Mouse (Mus musculus) liver, embryonic 15.5 days (tissue): ENCODE results near the gene Ap2b1. TPM values are rescaled to one million over a fixed set of nuclear protein-coding genes. Genes with fewer than 3 reads are reported as not detected.

Experiments
- ATAC-seq: fragments of 200-750 bp; cut with Nextera tagmentation; 2 replicates; pipeline ENCODE4 v1.8.0; 2017; ENCODE audit warnings: moderate number of reproducible peaks, mild to moderate bottlenecking, moderate library complexity; ENCODE audit not compliant: insufficient read depth
- H3K27ac ChIP-seq: fragments of 300-500 bp; sonication (generic); replicated peaks from 2 replicates; pipeline ENCODE4 v1.5.1; 2015; ENCODE audit warnings: mild to moderate bottlenecking, inconsistent platforms
- H3K27me3 ChIP-seq: fragments of 300-500 bp; sonication (generic); 2 replicates; pipeline ENCODE4 v1.6.1; 2015; ENCODE audit warnings: mild to moderate bottlenecking, inconsistent platforms
- H3K36me3 ChIP-seq: fragments of 300-500 bp; sonication (generic); replicated peaks from 2 replicates; pipeline ENCODE4 v1.6.1; 2015; ENCODE audit warnings: moderate library complexity, mild to moderate bottlenecking, inconsistent platforms
- H3K4me1 ChIP-seq: fragments of 300-500 bp; sonication (generic); replicated peaks from 2 replicates; pipeline ENCODE4 v1.6.1; 2015; ENCODE audit warnings: inconsistent platforms
- H3K4me2 ChIP-seq: fragments of 300-500 bp; sonication (generic); 2 replicates; pipeline ENCODE4 v1.6.1; 2015; ENCODE audit warnings: moderate library complexity, mild to moderate bottlenecking, inconsistent platforms
- H3K4me3 ChIP-seq: fragments of 300-500 bp; sonication (generic); replicated peaks from 2 replicates; pipeline ENCODE4 v1.5.1; 2015; ENCODE audit warnings: mild to moderate bottlenecking, inconsistent platforms
- H3K9ac ChIP-seq: fragments of 300-500 bp; sonication (generic); 2 replicates; pipeline ENCODE4 v1.6.1; 2015; ENCODE audit warnings: moderate library complexity, mild to moderate bottlenecking, inconsistent platforms
- H3K9me3 ChIP-seq: fragments of 300-500 bp; sonication (generic); replicated peaks from 2 replicates; pipeline ENCODE4 v1.6.1; 2016; ENCODE audit warnings: inconsistent platforms
- WGBS: fragments of 180-500 bp; shearing (Covaris S2); methylation state at CpG from one replicate; pipeline ENCODE4 v1.1.7; 2015; ENCODE audit warnings: mixed read lengths; ENCODE audit not compliant: insufficient replicate concordance; 5-methylcytosine and 5-hydroxymethylcytosine counted together
- polyA plus RNA-seq: library from polyadenylated mRNA; unstranded; fragments of >200 nt; fragmentation: Nextera tagmentation; extraction: Ambion mirVana; gene quantifications from 2 replicates; pipeline ENCODE4 v1.2.1, GENCODE M21; 2015

The Ap2b1 gene
- polyA plus RNA-seq, 1 experiment from 2014 or later: 19.6 TPM

GRCm38 (mm10) chr11:83339705-83340104 is 40.9 kb downstream of the Ap2b1 start:
- Histone ChIP-seq H3K4me2 (no peak overlapping the region), H3K27me3 (no peaks in the 10 kb centered on the region), H3K36me3 (peaks cover 86% of the 10 kb centered on the region), H3K4me1 (no peaks in the 10 kb centered on the region), H3K4me3 (no peak overlapping the region), H3K9me3 (no peaks in the 10 kb centered on the region), H3K27ac (no peak overlapping the region), H3K9ac (no peak overlapping the region)
- no peak for ATAC-seq
- 80% methylated on average over 2 of the region's 2 CpGs for WGBS

- ATAC-seq: no peak
- Histone ChIP-seq H3K4me3 (no peak overlapping the region), H3K4me2 (no peak overlapping the region), H3K27me3 (no peaks in the 10 kb centered on the region), H3K27ac (no peak overlapping the region), H3K9me3 (no peaks in the 10 kb centered on the region), H3K9ac (no peak overlapping the region), H3K36me3 (peaks cover 84% of the 10 kb centered on the region), H3K4me1 (no peaks in the 10 kb centered on the region)
- 77% methylated on average over 3 of the region's 3 CpGs for WGBS
Observed at GRCm38 (mm10) chr11:83341716-83342245, 43.0 kb downstream of the Ap2b1 start.

GRCm38 (mm10) chr11:83355428-83355827 is 56.6 kb downstream of the Ap2b1 start:
- Histone ChIP-seq H3K27ac (no peak overlapping the region), H3K4me2 (no peak overlapping the region), H3K4me1 (no peaks in the 10 kb centered on the region), H3K9me3 (no peaks in the 10 kb centered on the region), H3K4me3 (no peak overlapping the region), H3K27me3 (no peaks in the 10 kb centered on the region), H3K9ac (no peak overlapping the region), H3K36me3 (peaks cover 62% of the 10 kb centered on the region)
- no peak for ATAC-seq
- 83% methylated on average over 5 of the region's 5 CpGs for WGBS

GRCm38 (mm10) chr11:83357421-83357820 is 58.6 kb downstream of the Ap2b1 start:
- ATAC-seq: no peak
- H3K36me3 ChIP-seq: peaks cover 44% of the 10 kb centered on the region
- WGBS: 68% methylated on average over 3 of the region's 3 CpGs

GRCm38 (mm10) chr11:83364656-83365055 is 65.8 kb downstream of the Ap2b1 start:
- H3K27me3 ChIP-seq: no peaks in the 10 kb centered on the region
- no peak overlapping the region for H3K9ac ChIP-seq
- peaks cover 49% of the 10 kb centered on the region for H3K36me3 ChIP-seq
- no peaks in the 10 kb centered on the region for H3K4me1 ChIP-seq
- ATAC-seq: no peak
- H3K27ac ChIP-seq: no peak overlapping the region
- WGBS: 91% methylated on average over 6 of the region's 6 CpGs
- no peak overlapping the region for H3K4me2 ChIP-seq
- H3K9me3 ChIP-seq: no peaks in the 10 kb centered on the region
- no peak overlapping the region for H3K4me3 ChIP-seq

More at GRCm38 (mm10) chr11:83357421-83357820, 58.6 kb downstream of the Ap2b1 start:
- Histone ChIP-seq H3K27me3 (no peaks in the 10 kb centered on the region), H3K9ac (no peak overlapping the region), H3K4me3 (no peak overlapping the region), H3K4me2 (no peak overlapping the region), H3K9me3 (no peaks in the 10 kb centered on the region), H3K4me1 (no peaks in the 10 kb centered on the region), H3K27ac (no peak overlapping the region)

- H3K9ac ChIP-seq: no peak overlapping the region
- H3K4me1 ChIP-seq: no peaks in the 10 kb centered on the region
- H3K27ac ChIP-seq: no peak overlapping the region
- 83% methylated on average over 4 of the region's 4 CpGs for WGBS
- H3K27me3 ChIP-seq: no peaks in the 10 kb centered on the region
- no peaks in the 10 kb centered on the region for H3K9me3 ChIP-seq
- H3K36me3 ChIP-seq: peaks cover 80% of the 10 kb centered on the region
- no peak overlapping the region for H3K4me3 ChIP-seq
- ATAC-seq: no peak
- no peak overlapping the region for H3K4me2 ChIP-seq
Observed at GRCm38 (mm10) chr11:83371267-83371666, 72.4 kb downstream of the Ap2b1 start.

- Histone ChIP-seq H3K27ac (no peak overlapping the region), H3K4me2 (no peak overlapping the region), H3K36me3 (peaks cover 23% of the 10 kb centered on the region), H3K9me3 (no peaks in the 10 kb centered on the region), H3K4me1 (peaks cover 9% of the 10 kb centered on the region), H3K4me3 (no peak overlapping the region), H3K9ac (no peak overlapping the region), H3K27me3 (no peaks in the 10 kb centered on the region)
- 38% methylated on average over 7 of the region's 7 CpGs for WGBS
- ATAC-seq: peak; percentile 25; the same call in 1 of the 2 replicates
Observed at GRCm38 (mm10) chr11:83379745-83380341, 81.0 kb downstream of the Ap2b1 start.

GRCm38 (mm10) chr11:83382876-83383531 is 84.2 kb downstream of the Ap2b1 start:
- Histone ChIP-seq H3K4me2 (no peak overlapping the region), H3K27ac (no peak overlapping the region), H3K27me3 (no peaks in the 10 kb centered on the region), H3K4me3 (no peak overlapping the region), H3K9me3 (no peaks in the 10 kb centered on the region), H3K36me3 (no peaks in the 10 kb centered on the region), H3K9ac (no peak overlapping the region), H3K4me1 (peaks cover 9% of the 10 kb centered on the region)
- no peak for ATAC-seq
- WGBS: 87% methylated on average over 9 of the region's 9 CpGs

GRCm38 (mm10) chr11:83383532-83383887 is 84.7 kb downstream of the Ap2b1 start:
- no peak for ATAC-seq
- Histone ChIP-seq H3K9ac (no peak overlapping the region), H3K4me2 (no peak overlapping the region), H3K4me1 (peaks cover 9% of the 10 kb centered on the region), H3K9me3 (no peaks in the 10 kb centered on the region), H3K4me3 (no peak overlapping the region), H3K27me3 (no peaks in the 10 kb centered on the region), H3K36me3 (peaks cover 4% of the 10 kb centered on the region; the same call in 1 of the 2 replicates), H3K27ac (no peak overlapping the region)
- WGBS: 83% methylated on average over 1 of the region's 1 CpGs

GRCm38 (mm10) chr11:83393062-83393461 is 94.2 kb downstream of the Ap2b1 start:
- 76% methylated on average over 4 of the region's 4 CpGs for WGBS
- Histone ChIP-seq H3K9me3 (no peaks in the 10 kb centered on the region), H3K36me3 (peaks cover 61% of the 10 kb centered on the region)

GRCm38 (mm10) chr11:83394802-83395439 is 96.1 kb downstream of the Ap2b1 start:
- no peak for ATAC-seq
- H3K4me1 ChIP-seq: no peaks in the 10 kb centered on the region
- no peak overlapping the region for H3K9ac ChIP-seq
- WGBS: 65% methylated on average over 6 of the region's 6 CpGs
- H3K4me3 ChIP-seq: no peak overlapping the region
- peaks cover 72% of the 10 kb centered on the region for H3K36me3 ChIP-seq
- no peak overlapping the region for H3K4me2 ChIP-seq
- H3K27ac ChIP-seq: no peak overlapping the region
- H3K9me3 ChIP-seq: no peaks in the 10 kb centered on the region
- H3K27me3 ChIP-seq: no peaks in the 10 kb centered on the region

More at GRCm38 (mm10) chr11:83393062-83393461, 94.2 kb downstream of the Ap2b1 start:
- H3K4me3 ChIP-seq: no peak overlapping the region
- H3K27ac ChIP-seq: no peak overlapping the region
- no peak overlapping the region for H3K9ac ChIP-seq
- H3K4me2 ChIP-seq: no peak overlapping the region
- no peak for ATAC-seq
- no peaks in the 10 kb centered on the region for H3K4me1 ChIP-seq
- H3K27me3 ChIP-seq: no peaks in the 10 kb centered on the region
